Mouse (Mus musculus) adipocyte (in vitro differentiated cells): Measurements from ENCODE around the gene Cacng4.

ENCODE experiments used
- DNase-seq: peaks from one replicate; pipeline ENCODE4 v3.0.0-alpha.2; 2016; ENCODE audit warnings: low spot score

The Cacng4 gene

DNA sequence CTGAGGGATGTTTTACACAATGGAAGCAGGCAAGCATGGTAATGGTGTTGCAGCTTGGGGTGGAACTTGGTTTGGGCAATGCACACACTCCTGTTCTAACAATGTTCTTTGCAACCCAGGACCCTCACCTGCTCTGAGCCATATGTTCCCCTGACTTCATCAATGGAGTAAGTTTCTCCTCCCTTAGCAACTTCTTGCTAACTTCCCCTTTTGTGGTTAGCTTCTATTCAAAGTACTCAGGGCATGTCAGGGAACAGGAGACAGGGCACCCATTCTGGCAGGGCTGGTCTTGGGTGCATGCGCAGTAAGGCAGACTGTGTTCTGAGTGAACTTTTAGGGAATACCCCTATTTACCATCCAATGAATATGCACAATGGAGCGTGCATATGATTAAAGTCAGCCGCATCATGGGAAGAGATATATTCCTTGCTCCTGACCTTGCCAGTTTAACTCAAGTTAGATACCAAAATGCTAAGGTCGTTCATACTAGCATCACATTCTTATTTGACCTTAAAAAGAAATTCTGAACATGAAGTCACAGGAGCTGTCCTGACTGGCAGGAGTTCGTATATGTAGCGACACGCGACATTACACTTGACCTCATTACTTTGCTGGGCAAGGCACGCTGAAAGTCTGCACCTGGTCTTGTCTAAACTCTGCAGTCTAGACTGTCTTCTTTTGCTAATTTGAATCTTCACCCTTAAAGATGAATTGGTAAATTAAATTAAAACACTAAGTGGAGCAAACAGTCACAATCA is 73.9 kb downstream of the Cacng4 start:
- DNase-seq = no peak

DNA sequence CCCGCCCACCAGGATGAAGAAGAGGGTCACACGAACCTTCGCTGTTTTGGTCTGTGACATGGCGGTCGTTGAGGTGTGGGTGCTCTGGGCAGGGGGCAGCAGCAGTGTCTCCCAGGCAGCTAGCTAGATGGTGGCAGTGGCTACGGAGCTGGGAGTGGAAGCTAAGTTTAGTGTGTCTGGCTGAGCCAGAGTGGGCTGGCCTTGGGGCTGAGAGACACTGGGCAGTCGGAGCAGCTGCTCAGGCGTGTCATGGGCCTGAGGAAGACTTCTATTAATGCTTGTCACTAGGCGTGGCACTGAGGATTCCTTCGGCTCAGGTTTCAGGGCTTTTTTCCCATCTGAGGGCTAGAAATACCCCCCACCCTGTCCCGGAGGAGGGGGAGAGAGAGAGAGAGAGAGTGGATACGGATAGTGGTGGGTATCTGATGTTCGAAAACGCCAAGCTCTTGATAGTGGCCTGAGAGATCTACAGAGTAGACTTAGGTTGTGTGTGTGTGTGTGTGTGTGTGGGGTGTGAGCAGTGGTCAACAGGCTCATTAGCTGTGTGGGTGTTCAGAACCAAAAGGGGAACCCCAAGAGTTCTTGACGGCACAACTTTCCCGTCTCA is 77.9 kb downstream of the Cacng4 start, which contains the start of gene Cacng1:
Cacng1 (minus strand) TSS at position 191 of the 607 bp plus-strand sequence.
- DNase-seq = no peak

DNA sequence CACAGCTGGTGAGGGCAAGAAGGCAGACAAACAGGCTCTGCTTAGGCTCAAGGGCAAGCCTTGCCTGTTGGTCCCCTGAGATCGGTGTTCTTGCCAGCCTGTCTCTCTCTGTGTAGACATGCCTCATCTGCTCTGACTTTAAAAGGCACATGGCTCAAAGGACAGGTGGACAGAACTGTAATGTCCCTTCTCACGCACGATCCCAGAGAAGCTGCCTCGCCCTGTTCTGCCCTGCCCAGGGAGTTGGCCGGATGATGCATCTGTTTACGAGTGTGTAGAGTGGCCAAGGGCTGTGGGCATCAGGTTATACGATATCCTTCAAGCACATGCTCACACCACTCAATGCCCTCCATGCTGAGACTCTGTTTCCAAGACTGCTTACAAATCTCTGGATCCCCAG is 80.0 kb downstream of the Cacng4 start:
- DNase-seq = no peak

DNA sequence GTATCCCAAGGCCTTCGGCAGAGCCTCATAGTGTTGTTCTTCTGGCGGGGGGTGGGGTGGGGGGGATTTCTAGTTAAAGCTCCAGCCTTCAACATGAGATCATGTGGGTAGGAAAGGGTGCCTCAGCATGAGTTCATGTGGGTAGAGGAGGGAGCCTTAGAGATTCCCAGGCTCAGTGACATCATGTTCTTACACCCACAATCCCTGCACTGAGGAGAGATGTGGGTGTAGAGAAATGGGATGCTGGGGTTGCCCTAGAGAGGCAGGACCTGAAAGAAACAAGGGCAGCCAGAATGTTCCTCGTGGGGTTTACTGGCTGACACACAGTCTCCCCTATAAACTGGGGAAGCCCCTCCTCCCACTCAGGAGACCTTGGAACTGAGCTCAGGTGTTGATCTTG is 84.0 kb downstream of the Cacng4 start:
- no peak for DNase-seq

DNA sequence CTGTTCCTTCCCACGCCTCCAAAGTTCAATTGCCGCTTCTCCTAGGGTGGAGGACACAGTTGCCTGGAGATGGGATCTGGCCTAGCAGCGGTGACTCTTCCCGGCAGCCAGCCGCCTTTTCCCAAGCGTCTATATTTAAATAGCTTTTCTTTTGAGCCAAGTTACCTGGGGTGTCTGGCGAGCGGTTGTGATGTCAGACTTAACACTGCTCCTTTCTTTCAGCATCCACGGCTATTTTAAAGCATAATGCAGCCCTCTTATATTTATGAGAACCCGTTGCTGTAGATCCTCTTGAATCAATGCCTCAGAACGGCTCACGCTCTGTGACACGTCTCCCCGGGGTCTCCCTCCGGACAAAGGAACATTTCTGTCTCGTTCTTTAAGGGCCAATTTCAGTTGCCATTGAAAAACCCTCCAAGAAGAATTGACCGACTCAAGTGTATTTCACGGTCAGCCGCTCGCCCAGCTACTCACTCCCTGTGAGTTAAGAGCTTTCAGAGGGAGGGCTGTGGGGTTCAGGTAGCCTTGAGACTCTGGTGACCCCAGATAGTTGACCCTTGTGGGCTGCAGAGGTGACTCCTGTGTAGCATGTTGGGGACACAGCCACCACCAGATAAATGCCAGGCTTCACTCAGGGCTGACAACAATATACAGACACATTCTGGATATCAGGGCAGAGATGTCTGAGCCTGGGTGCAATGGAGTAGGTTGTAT is 86.3 kb downstream of the Cacng4 start:
- no peak for DNase-seq

DNA sequence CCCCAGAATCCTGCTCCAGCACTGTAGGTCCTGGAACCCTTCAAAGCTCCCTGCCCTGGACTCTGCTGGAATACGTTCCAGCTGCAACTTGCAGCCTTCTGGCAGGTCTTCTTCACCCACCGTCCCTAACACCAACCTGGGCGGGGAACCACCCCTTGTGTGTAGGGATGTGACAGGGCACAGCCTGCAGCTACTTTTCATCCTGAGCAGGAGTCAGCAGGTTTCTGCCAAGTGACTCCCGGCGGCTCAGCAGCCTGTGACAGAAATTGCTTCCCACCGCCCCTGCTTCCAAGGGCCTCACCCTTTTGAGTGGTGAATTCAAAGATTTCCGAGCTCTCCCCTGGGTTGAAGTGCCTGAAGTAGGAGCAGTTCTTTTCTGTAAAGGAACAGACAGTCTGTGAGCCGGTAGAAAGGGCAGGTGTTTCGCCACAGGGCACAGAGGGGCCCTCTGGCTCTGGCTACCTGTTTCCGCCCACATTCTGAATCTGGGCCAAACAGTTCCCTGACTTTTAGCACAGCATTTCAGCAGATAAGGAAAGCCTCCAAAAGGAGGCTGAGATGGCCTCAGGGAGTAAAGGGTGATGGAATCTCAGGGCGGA is 88.8 kb downstream of the Cacng4 start:
- DNase-seq = no peak

DNA sequence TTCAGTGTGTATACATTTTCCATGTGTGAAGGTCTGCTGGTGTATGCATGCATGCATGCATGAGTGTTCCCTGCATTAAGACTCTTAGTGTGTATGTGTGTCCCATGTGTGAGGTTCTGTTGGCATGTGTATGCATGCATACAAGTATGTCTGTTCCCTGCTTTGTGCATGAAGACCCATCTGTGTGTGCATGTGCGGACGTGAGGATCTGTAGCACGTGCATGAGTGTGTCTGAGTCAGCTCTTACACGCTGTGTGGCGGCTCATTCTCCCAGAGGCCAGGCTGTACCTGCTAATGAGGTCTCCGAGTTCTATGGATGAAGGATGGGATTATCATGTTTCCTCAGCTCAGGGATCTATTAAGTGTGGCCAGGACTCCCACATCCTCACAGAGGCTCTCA is 89.3 kb downstream of the Cacng4 start:
- no peak for DNase-seq

DNA sequence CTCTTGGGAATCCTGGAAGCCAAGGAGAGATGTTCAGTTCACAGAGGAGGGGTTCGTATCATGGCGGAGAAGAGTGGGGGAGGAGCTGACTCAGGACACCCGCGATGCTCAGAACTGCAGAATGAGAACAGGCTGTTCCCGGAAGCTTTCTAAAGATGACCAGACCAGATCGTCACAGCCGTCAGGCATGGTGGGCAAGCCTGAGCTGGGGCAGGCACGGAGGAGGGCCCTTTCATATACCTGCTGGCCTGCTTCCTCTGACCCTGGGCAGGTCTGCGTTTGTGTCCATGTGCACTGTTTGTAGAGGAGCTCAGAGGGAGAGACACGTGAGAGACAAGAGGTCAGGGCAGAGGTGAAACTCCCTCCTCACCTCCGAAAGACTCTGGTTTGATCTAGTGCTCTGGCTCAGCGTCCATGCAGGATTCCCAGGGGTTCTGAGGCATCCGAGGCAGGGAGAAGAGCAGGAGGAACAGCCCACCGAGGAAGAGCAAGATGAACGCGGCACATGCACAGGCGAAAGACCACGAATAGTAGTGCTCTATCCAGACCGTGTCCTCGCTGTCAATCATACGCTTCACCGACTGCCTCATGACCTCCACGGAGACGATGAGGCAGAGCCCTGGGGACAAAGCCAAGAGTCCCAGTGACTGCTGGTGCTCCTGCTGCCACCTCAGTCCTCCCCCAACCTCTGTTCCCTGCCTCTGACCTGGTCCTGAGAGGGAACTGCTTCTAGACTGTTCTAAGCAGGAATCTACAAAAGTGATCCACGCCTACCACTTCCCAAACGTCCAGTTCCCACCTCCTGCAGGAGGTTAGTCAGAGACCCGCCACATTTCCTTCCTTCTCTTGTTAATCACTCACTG is 90.9 kb downstream of the Cacng4 start:
- peak; percentile 28 for DNase-seq

DNA sequence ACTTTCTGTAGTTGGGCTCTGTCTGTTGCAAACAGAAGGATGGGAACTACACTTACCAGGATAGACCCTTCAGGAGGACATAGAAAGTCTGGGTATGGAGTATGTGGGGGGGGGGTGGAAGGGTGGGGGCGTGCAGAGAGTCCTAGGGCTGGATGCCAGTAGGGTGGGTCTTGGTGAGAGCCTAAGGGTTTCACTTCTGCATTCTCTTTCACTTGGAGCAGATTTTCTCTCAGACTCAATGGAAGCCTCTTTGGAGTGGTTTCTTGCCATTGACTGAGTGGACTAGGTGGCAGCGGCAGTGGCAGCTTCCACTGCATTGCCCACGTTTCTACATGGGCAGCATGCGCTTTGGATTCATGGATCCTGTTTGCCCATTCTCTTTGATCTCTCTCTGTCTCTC is 94.4 kb downstream of the Cacng4 start:
- no peak for DNase-seq

DNA sequence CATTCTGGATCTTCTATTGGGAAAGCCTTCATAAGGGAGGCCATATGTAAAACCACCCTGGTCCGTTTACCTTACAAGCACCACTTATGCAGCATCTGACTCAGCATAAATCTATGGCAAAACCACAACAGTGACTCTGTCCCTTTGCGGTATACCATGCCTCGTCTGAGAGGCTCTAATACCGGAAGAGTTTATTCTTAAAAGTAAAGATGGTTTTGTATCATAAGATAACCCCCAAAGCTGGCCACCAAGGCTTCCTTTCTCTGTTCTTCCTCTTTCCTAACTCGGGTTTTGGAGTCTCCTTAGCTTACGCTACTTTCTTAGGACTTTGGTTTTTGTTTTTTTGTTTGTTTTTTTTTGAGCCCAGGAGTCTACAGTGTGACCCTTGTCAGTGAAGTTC is 101.0 kb downstream of the Cacng4 start:
- DNase-seq = no peak

DNA sequence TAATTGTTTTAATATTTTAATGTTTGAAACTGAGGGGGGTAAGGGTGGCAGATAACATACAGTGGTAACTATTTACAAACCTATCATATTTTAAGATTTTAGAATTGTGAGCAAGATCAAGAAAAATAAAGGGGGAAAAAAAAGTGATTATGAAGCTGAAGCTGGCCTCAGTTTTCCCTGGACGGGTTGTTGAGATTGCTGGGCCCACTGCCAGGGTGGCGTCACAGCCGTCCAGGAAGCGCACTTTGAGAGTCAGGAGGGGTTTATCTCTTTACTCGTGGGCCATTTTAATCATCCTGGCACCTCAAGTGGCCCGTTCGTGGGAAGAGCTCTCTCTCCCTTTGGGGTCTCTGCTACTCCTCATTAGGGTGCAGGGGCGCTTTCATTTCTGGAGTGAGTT is 102.8 kb downstream of the Cacng4 start:
- DNase-seq = no peak

DNA sequence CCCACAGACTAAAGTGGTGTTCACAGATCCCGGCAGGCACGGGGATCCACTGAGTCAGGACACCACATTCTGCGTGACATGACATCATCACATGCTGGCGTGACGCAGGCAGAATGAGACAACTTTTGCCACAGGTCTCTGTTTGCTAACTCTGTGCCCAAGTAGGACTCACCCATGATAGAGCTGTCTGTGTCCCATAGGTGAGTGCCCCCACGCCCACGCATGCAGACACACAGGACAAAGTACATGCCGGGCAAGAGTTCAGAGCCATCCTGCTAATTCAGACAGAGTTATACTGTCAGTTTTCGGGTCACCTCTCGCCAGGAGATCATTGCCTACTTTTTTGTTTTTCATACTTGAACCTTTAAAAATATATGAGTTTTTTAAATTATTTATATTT is 105.9 kb downstream of the Cacng4 start:
- DNase-seq = no peak

DNA sequence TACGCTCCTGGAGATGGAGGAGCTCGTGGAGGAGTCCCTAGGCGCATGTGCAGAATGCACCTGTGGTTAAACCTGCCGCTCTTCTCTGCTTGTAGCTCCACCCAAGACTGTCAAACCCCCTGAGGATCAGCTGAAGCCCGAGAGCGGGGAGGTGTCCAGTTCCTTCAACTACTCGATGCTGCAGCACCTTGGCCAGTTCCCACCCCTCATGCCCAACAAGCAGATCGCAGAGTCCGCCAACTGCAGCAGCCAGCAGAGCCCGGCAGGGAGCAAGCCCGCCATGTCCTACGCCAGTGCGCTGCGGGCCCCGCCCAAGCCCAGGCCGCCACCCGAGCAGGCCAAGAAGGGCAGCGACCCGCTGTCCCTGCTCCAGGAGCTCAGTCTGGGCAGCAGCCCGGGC is 108.1 kb downstream of the Cacng4 start:
- no peak for DNase-seq

DNA sequence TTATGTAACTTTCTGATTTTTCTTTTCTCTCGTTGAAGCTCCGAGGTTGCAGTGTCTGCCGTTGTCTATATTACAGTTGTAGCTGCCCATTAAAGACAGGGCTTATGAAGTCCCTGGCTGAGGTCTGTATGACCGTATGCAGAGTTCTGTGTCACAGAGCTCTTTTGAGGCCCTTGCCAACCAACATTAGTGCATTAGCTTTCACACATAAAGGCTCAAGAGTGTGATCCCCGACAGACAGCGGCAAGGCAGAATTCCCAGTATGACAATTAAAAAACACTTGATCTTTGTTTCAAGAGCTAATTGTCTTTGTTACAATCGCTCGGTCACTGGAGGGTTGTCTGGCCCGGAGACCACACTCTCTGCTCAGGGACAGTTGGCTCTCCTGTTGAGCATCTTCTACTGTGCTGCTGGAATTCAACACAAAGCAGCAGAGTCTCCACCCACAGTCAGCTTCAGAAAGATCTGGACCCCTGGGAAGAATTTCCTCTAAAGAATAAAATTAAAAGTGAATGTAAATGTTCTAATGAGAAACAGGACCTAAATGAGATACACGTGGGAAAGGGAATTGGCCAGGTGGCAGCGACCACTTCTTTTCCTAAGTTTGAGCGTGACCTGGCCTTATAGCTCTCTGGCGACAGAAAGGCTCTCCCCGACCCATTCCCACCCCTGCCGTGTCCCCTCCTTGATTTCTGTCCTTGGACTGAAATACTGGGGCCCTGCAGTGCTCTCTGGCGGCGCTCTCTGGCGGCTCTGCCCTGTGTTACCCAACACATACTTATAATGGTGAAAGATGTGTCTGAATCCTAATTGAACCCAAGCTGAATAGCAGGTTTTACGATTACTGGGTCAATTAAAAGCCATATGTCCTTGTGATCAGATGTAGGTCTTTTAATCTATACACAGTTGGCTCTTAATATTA is 110.6 kb downstream of the Cacng4 start:
- DNase-seq = no peak

DNA sequence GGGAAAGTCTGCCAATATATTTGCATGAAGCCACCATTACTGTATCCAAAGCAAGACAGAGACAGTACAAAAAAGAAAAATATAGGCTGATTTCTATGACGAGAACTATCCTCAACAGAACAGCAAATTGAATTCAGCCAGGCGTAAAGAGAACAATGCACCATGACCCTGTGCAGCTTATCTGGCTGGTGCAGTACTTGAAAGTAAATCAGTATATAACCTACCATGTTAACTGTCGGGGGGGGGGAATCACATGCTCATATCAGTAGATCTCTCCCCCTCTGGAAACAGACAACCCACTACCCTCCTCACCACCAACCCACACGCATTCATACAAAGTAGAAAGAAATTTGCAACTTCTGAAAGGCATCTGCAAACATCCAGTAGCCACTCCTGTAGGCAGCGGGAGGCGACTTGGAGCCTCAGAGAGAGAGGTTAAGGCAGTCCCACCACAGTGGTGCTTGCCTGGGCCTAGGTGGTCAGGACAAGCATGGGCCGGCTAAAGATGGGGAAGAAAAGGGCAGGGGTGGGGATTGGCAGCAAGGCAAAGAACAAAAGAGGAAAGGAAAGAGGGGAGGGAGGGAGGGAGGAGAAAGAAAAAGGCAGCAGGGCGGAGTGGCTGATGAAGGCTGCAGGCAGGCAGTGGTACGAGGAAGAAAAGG is 111.5 kb downstream of the Cacng4 start:
- no peak for DNase-seq
